Mouse (Mus musculus) brain, embryonic 18.5 days (tissue): ENCODE measurements at regions not wholly inside any gene's neighbourhood (a gene's known extent, or its start where the extent isn't known, plus 50 kb on each side); places are given as distances from the start of the nearest gene placed in this dataset.
"Not testable (repeated sequence)": the region's sequence is repeated elsewhere in the genome, so short reads cannot be mapped to it uniquely, and the experiment has no call there.

Source experiments
- DNase-seq: peaks from one replicate; pipeline ENCODE4 v3.0.0-alpha.2; 2012; ENCODE audit warnings: low read depth, low spot score

- no peak for DNase-seq
Observed at GRCm38 (mm10) chr15:5625367-5625766, 381.4 kb upstream of the Ptger4 start.

- DNase-seq: no peak
Observed at GRCm38 (mm10) chr15:5646673-5647072, 402.7 kb upstream of the Ptger4 start.

GRCm38 (mm10) chr15:5658796-5659195, 414.8 kb upstream of the Ptger4 start:
- DNase-seq: no peak

GRCm38 (mm10) chr15:5660819-5661218, 416.8 kb upstream of the Ptger4 start:
- DNase-seq: no peak

GRCm38 (mm10) chr15:5671781-5672180, 427.8 kb upstream of the Ptger4 start:
- DNase-seq: no peak

GRCm38 (mm10) chr15:5676704-5677103, 432.7 kb upstream of the Ptger4 start:
- DNase-seq: no peak

- DNase-seq: no peak
Observed at GRCm38 (mm10) chr15:5693810-5694209, 449.8 kb upstream of the Ptger4 start.

- no peak for DNase-seq
Observed at GRCm38 (mm10) chr15:5695015-5695414, 451.0 kb upstream of the Ptger4 start.

GRCm38 (mm10) chr15:5708454-5708853, 464.5 kb upstream of the Ptger4 start:
- DNase-seq: no peak

GRCm38 (mm10) chr15:5740658-5741057, 496.7 kb upstream of the Ptger4 start:
- DNase-seq: no peak

GRCm38 (mm10) chr15:5743893-5744292, 499.9 kb upstream of the Ptger4 start:
- no peak for DNase-seq

GRCm38 (mm10) chr15:5758690-5759089, 514.7 kb upstream of the Ptger4 start:
- no peak for DNase-seq

- no peak for DNase-seq
Observed at GRCm38 (mm10) chr15:5762216-5762615, 518.2 kb upstream of the Ptger4 start.

GRCm38 (mm10) chr15:5777074-5777473, 522.5 kb upstream of the Dab2 start:
- no peak for DNase-seq

- DNase-seq: no peak
Observed at GRCm38 (mm10) chr15:5799917-5800316, 499.7 kb upstream of the Dab2 start.

GRCm38 (mm10) chr15:5811154-5811732, 488.3 kb upstream of the Dab2 start:
- DNase-seq: no peak

- no peak for DNase-seq
Observed at GRCm38 (mm10) chr15:5811958-5812357, 487.6 kb upstream of the Dab2 start.

GRCm38 (mm10) chr15:5817901-5818576, 481.5 kb upstream of the Dab2 start:
- DNase-seq: no peak

- DNase-seq: no peak
Observed at GRCm38 (mm10) chr15:5839963-5840362, 459.6 kb upstream of the Dab2 start.

- DNase-seq: not testable (repeated sequence)
Observed at GRCm38 (mm10) chr15:5841369-5842149, 458.0 kb upstream of the Dab2 start.

GRCm38 (mm10) chr15:5846571-5846970, 453.0 kb upstream of the Dab2 start:
- DNase-seq: no peak

- DNase-seq: no peak
Observed at GRCm38 (mm10) chr15:5847413-5848100, 452.0 kb upstream of the Dab2 start.
